Mouse (Mus musculus) midbrain, embryonic 14.5 days (tissue): Measurements from ENCODE around the gene Gm27021. TPM values are rescaled to one million over a fixed set of nuclear protein-coding genes. Genes with fewer than 3 reads are reported as not detected.
A peak's percentile ranks its signal among the peaks of the same experiment; 100 is the strongest.

ENCODE experiments used
- ATAC-seq: fragments of 200-750 bp; cut with Nextera tagmentation; 2 replicates; pipeline ENCODE4 v1.8.0; 2017; ENCODE audit warnings: moderate number of reproducible peaks, moderate library complexity; ENCODE audit not compliant: low FRiP score, low TSS enrichment
- DNase-seq: peaks from one replicate; pipeline ENCODE4 v3.0.0-alpha.2; 2015
- H3K27ac ChIP-seq: fragments of 300-500 bp; sonication (generic); replicated peaks from 2 replicates; pipeline ENCODE4 v1.5.1; 2014; ENCODE audit warnings: mild to moderate bottlenecking, low read depth, low read length, moderate library complexity
- H3K27me3 ChIP-seq: fragments of 300-500 bp; sonication (generic); 2 replicates; pipeline ENCODE4 v1.6.1; 2014; ENCODE audit warnings: low read length, control low read depth, mixed read lengths; ENCODE audit not compliant: control insufficient read depth, insufficient read depth
- H3K36me3 ChIP-seq: fragments of 300-500 bp; sonication (generic); 2 replicates; pipeline ENCODE4 v1.6.1; 2014; ENCODE audit warnings: low read length, control low read depth; ENCODE audit not compliant: control insufficient read depth, insufficient read depth
- H3K4me1 ChIP-seq: fragments of 300-500 bp; sonication (generic); 2 replicates; pipeline ENCODE4 v1.6.1; 2014; ENCODE audit warnings: mild to moderate bottlenecking, antibody characterized with exemption, low read length, control low read depth; ENCODE audit not compliant: control insufficient read depth, insufficient read depth
- H3K4me2 ChIP-seq: fragments of 300-500 bp; sonication (generic); 2 replicates; pipeline ENCODE4 v1.6.1; 2014; ENCODE audit warnings: mild to moderate bottlenecking, low read length, moderate library complexity
- H3K4me3 ChIP-seq: fragments of 300-500 bp; sonication (generic); replicated peaks from 2 replicates; pipeline ENCODE4 v1.5.1; 2014; ENCODE audit warnings: low read depth, low read length
- H3K9ac ChIP-seq: fragments of 300-500 bp; sonication (generic); replicated peaks from 2 replicates; pipeline ENCODE4 v1.6.1; 2014; ENCODE audit warnings: mild to moderate bottlenecking, low read length, moderate library complexity
- H3K9me3 ChIP-seq: fragments of 300-500 bp; sonication (generic); 2 replicates; pipeline ENCODE4 v1.6.1; 2016; ENCODE audit warnings: low read length, control low read depth, mixed read lengths; ENCODE audit not compliant: control insufficient read depth
- WGBS: fragments of 180-500 bp; shearing (Covaris S2); extraction: QIAGEN DNeasy Blood & Tissue Kit; methylation state at CpG from one replicate; pipeline ENCODE4 v1.1.7; 2014; 5-methylcytosine and 5-hydroxymethylcytosine counted together
- polyA plus RNA-seq: library from polyadenylated mRNA; unstranded; fragments of >200 nt; fragmentation: Nextera tagmentation; extraction: Ambion mirVana; gene quantifications from 2 replicates; pipeline ENCODE4 v1.2.1, GENCODE M21; 2014

The Gm27021 gene
- polyA plus RNA-seq, 1 experiment from 2014 or later, result 5.1 TPM

GRCm38 (mm10) chr8:120594571-120594970 lies 73.3 kb downstream of the Gm27021 start:
- Histone ChIP-seq H3K27ac (no peak overlapping the region), H3K4me2 (no peak overlapping the region), H3K4me3 (no peak overlapping the region), H3K36me3 (no peaks in the 10 kb centered on the region), H3K27me3 (no peaks in the 10 kb centered on the region), H3K4me1 (no peaks in the 10 kb centered on the region; the same call in 1 of the 2 replicates), H3K9ac (no peak overlapping the region), H3K9me3 (no peaks in the 10 kb centered on the region)
- 88% methylated on average over 5 of the region's 5 CpGs for WGBS
- no peak for ATAC-seq
- no peak for DNase-seq

- peaks cover 4% of the 10 kb centered on the region for H3K4me1 ChIP-seq
- 85% methylated on average over 10 of the region's 10 CpGs for WGBS
- H3K4me2 ChIP-seq, result no peak overlapping the region
- ATAC-seq (no peak), DNase-seq (no peak)
- H3K36me3 ChIP-seq, result no peaks in the 10 kb centered on the region
- H3K27me3 ChIP-seq, result no peaks in the 10 kb centered on the region
- H3K27ac ChIP-seq, result no peak overlapping the region
- H3K9me3 ChIP-seq, result no peaks in the 10 kb centered on the region
- H3K9ac ChIP-seq, result no peak overlapping the region
- H3K4me3 ChIP-seq, result no peak overlapping the region
Observed at GRCm38 (mm10) chr8:120591587-120592292, 76.1 kb downstream of the Gm27021 start.

- no peaks in the 10 kb centered on the region for H3K36me3 ChIP-seq
- H3K4me3 ChIP-seq, result peak overlapping the region; percentile 54
- H3K27ac ChIP-seq, result peak overlapping the region; percentile 70; the same call in 1 of the 2 replicates
- H3K4me1 ChIP-seq, result peaks cover 4% of the 10 kb centered on the region
- DNase-seq, result no peak
- H3K9me3 ChIP-seq, result no peaks in the 10 kb centered on the region
- no peaks in the 10 kb centered on the region for H3K27me3 ChIP-seq
- WGBS, result 61% methylated on average over 2 of the region's 2 CpGs
- peak overlapping the region; percentile 90 for H3K4me2 ChIP-seq
- no peak for ATAC-seq
- peak overlapping the region; percentile 42; the same call in 1 of the 2 replicates for H3K9ac ChIP-seq
Observed at GRCm38 (mm10) chr8:120589921-120590320, 78.0 kb downstream of the Gm27021 start.

- under 1% methylated on average over 67 of the region's 67 CpGs for WGBS
- H3K4me2 ChIP-seq, result peak within 1 kb of the TSS; percentile 90
- peaks cover 4% of the 10 kb centered on the region for H3K4me1 ChIP-seq
- peak within 1 kb of the TSS; percentile 70 for H3K27ac ChIP-seq
- no peaks in the 10 kb centered on the region for H3K36me3 ChIP-seq
- ATAC-seq (peak; percentile 98), DNase-seq (peak; percentile 99)
- H3K9ac ChIP-seq, result peak within 1 kb of the TSS; percentile 50; the same call in 1 of the 2 replicates
- H3K4me3 ChIP-seq, result peak within 1 kb of the TSS; percentile 54
- no peaks in the 10 kb centered on the region for H3K9me3 ChIP-seq
- no peaks in the 10 kb centered on the region for H3K27me3 ChIP-seq
Observed at GRCm38 (mm10) chr8:120588908-120589771, 78.7 kb downstream of the Gm27021 start, which contains the start of gene Gins2. TSS of gene Gins2 (minus strand) at chr8:120589304.

- DNase-seq (no peak), ATAC-seq (no peak)
- no peak overlapping the region for H3K27ac ChIP-seq
- H3K36me3 ChIP-seq, result peaks cover 16% of the 10 kb centered on the region
- H3K9ac ChIP-seq, result no peak overlapping the region
- H3K9me3 ChIP-seq, result no peaks in the 10 kb centered on the region
- peaks cover 4% of the 10 kb centered on the region for H3K4me1 ChIP-seq
- WGBS, result 95% methylated on average over 10 of the region's 10 CpGs
- no peaks in the 10 kb centered on the region for H3K27me3 ChIP-seq
- no peak overlapping the region for H3K4me2 ChIP-seq
- H3K4me3 ChIP-seq, result no peak overlapping the region
Observed at GRCm38 (mm10) chr8:120585521-120585920, 82.4 kb downstream of the Gm27021 start.

GRCm38 (mm10) chr8:120581811-120582210 lies 86.1 kb downstream of the Gm27021 start:
- Histone ChIP-seq H3K9me3 (no peaks in the 10 kb centered on the region), H3K27me3 (no peaks in the 10 kb centered on the region), H3K27ac (no peak overlapping the region), H3K4me3 (no peak overlapping the region), H3K4me2 (no peak overlapping the region), H3K4me1 (no peaks in the 10 kb centered on the region), H3K36me3 (peaks cover 52% of the 10 kb centered on the region), H3K9ac (no peak overlapping the region)
- ATAC-seq (no peak), DNase-seq (no peak)
- 88% methylated on average over 8 of the region's 8 CpGs for WGBS

GRCm38 (mm10) chr8:120581329-120581728 lies 86.5 kb downstream of the Gm27021 start:
- no peak overlapping the region for H3K27ac ChIP-seq
- no peaks in the 10 kb centered on the region for H3K4me1 ChIP-seq

GRCm38 (mm10) chr8:120580336-120581000 lies 87.4 kb downstream of the Gm27021 start:
- H3K9ac ChIP-seq, result no peak overlapping the region
- DNase-seq, result no peak
- no peak overlapping the region for H3K27ac ChIP-seq
- no peak overlapping the region for H3K4me3 ChIP-seq
- no peaks in the 10 kb centered on the region for H3K4me1 ChIP-seq
- peaks cover 66% of the 10 kb centered on the region for H3K36me3 ChIP-seq
- no peak overlapping the region for H3K4me2 ChIP-seq
- no peaks in the 10 kb centered on the region for H3K9me3 ChIP-seq
- ATAC-seq, result no peak
- no peaks in the 10 kb centered on the region for H3K27me3 ChIP-seq
- WGBS, result 91% methylated on average over 8 of the region's 8 CpGs

More at GRCm38 (mm10) chr8:120581329-120581728, 86.5 kb downstream of the Gm27021 start:
- no peaks in the 10 kb centered on the region for H3K9me3 ChIP-seq
- no peak overlapping the region for H3K4me3 ChIP-seq
- no peak for DNase-seq
- peaks cover 57% of the 10 kb centered on the region for H3K36me3 ChIP-seq
- H3K27me3 ChIP-seq, result no peaks in the 10 kb centered on the region
- ATAC-seq, result no peak
- no peak overlapping the region for H3K4me2 ChIP-seq
- 92% methylated on average over 12 of the region's 12 CpGs for WGBS
- no peak overlapping the region for H3K9ac ChIP-seq
